Mouse (Mus musculus) forebrain, postnatal 0 days (tissue): Measurements from ENCODE around the gene Siglecg. TPM values are rescaled to one million over a fixed set of nuclear protein-coding genes. Genes with fewer than 3 reads are reported as not detected.

ENCODE experiments used
- ATAC-seq: fragments of 200-750 bp; cut with Nextera tagmentation; 2 replicates; pipeline ENCODE4 v1.8.0; 2017; ENCODE audit warnings: mild to moderate bottlenecking, moderate library complexity
- DNase-seq: peaks from one replicate; pipeline ENCODE4 v3.0.0-alpha.2; 2015
- H3K27ac ChIP-seq: fragments of 300-500 bp; sonication (generic); 2 replicates; pipeline ENCODE4 v1.5.1; 2014; ENCODE audit warnings: low read depth, mild to moderate bottlenecking, antibody characterized with exemption, low read length, moderate library complexity, mixed read lengths
- H3K27me3 ChIP-seq: fragments of 300-500 bp; sonication (generic); 2 replicates; pipeline ENCODE4 v1.6.1; 2014; ENCODE audit warnings: mild to moderate bottlenecking, low read length, mixed read lengths; ENCODE audit not compliant: insufficient read depth
- H3K36me3 ChIP-seq: fragments of 300-500 bp; sonication (generic); 2 replicates; pipeline ENCODE4 v1.6.1; 2014; ENCODE audit warnings: mild to moderate bottlenecking, moderate library complexity; ENCODE audit not compliant: insufficient read depth
- H3K4me1 ChIP-seq: fragments of 300-500 bp; sonication (generic); 2 replicates; pipeline ENCODE4 v1.6.1; 2014; ENCODE audit warnings: antibody characterized with exemption; ENCODE audit not compliant: insufficient read depth
- H3K4me2 ChIP-seq: fragments of 300-500 bp; sonication (generic); 2 replicates; pipeline ENCODE4 v1.6.1; 2014; ENCODE audit warnings: low read depth, mild to moderate bottlenecking, moderate library complexity
- H3K4me3 ChIP-seq: fragments of 300-500 bp; sonication (generic); 2 replicates; pipeline ENCODE4 v1.5.1; 2014; ENCODE audit warnings: low read depth, low read length, mixed read lengths
- H3K9ac ChIP-seq: fragments of 300-500 bp; sonication (generic); 2 replicates; pipeline ENCODE4 v1.6.1; 2014; ENCODE audit warnings: mild to moderate bottlenecking
- H3K9me3 ChIP-seq: fragments of 300-500 bp; sonication (generic); 2 replicates; pipeline ENCODE4 v1.6.1; 2016; ENCODE audit warnings: low read length
- CTCF ChIP-seq: sonication (generic); IDR thresholded peaks from 2 replicates; pipeline ENCODE4 v1.5.1; 2016; ENCODE audit warnings: antibody characterized with exemption, control low read depth, low read depth
- WGBS: fragments of 180-500 bp; shearing (Covaris S2); extraction: QIAGEN DNeasy Blood & Tissue Kit; methylation state at CpG from one replicate; pipeline ENCODE4 v1.1.7; 2014; 5-methylcytosine and 5-hydroxymethylcytosine counted together
- microRNA-seq, 2 experiments: library from miRNA; unstranded; fragments of <30 nt; microRNA quantifications; one replicate each; pipeline ENCODE4; 2016
- polyA plus RNA-seq: library from polyadenylated mRNA; unstranded; fragments of >200 nt; fragmentation: Nextera tagmentation; extraction: Ambion mirVana; gene quantifications from 2 replicates; pipeline ENCODE4 v1.2.1, GENCODE M21; 2015
- total RNA-seq: library from RNA; depleted of rRNA; stranded (reverse); fragments of >200 nt; gene quantifications from 2 replicates; pipeline ENCODE4 v1.2.3, GENCODE M21; 2014; rRNA removed

Gene Siglecg
- total and polyA plus RNA-seq, 2 experiments from 2014 or later: not detected

DNA sequence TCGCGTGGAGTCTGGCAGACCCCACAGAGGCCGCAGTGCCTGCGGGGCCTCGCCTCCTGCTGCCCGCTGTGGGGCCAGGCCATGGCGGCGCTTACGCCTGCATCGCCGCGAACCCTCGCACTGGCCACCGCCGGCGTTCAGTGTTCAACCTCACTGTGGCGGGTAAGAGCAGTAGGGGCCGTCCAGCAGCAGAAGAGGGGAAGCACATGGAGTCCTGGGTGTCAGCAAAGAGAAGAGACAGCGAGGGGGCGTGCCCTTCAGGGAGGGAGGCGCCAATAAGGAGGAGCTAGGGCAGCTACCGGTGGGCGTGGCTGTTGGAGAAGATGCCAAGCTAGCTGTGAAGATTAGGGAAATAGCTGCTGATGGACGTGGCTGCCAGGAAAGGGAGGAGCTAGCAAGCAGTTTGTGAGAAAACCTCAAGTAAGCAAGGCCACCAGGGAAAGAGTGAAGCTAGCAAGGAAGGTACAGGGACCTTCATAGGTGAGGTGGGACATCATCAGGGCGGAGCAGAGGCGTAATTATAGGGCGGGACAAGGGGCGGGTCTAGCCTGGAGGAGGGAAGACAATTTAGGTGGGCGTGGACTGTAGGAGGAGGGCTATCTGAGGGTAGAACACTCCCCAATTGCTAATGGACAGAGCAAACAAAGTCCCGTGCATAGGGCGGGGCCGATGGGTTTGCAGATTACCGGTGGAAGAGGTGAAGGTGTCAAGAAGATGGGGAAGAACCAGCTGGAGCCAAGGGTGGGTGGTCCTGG, 57.5 kb downstream of the Siglecg start:
- peak; percentile 78 for ATAC-seq
- H3K4me2 ChIP-seq: peak overlapping the region; percentile 84
- H3K9ac ChIP-seq: peak overlapping the region; percentile 59
- peak overlapping the region; percentile 44 for H3K4me3 ChIP-seq
- 1% methylated on average over 33 of the region's 33 CpGs for WGBS
- no peaks in the 10 kb centered on the region for H3K9me3 ChIP-seq
- no peaks in the 10 kb centered on the region for H3K4me1 ChIP-seq
- no peaks in the 10 kb centered on the region for H3K36me3 ChIP-seq
- no peaks in the 10 kb centered on the region for H3K27me3 ChIP-seq
- no peak overlapping the region; the same call in 1 of the 2 replicates for H3K27ac ChIP-seq
- peak; percentile 88 for DNase-seq
- TF ChIP-seq CTCF: peak; percentile 56

DNA sequence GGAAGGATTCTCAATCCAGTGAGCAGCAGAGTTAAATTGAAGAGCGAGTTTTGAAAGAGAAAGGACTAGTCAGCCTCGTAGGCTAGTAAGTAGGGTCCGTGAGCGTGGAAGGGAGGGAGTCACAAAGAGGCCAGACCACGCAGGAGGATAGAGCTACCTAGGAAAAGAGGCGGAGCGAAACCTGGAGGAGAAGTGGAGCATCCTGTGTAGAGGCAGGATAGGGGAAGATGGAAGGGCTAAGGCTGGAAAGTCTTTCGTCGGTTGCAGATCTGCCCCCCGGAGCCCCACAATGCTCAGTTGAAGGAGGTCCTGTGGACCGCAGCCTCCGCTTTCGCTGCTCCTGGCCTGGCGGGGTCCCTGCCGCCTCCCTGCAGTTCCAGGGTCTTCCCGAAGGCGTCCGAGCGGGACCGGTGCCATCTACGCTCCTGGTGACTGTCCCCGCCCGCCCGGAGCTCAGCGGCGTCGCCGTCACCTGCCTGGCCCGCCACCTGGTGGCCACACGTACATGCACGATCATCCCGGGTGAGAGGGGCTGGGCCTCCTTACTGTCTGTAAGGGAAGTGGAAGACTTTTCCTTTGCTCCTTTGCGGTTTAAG, 58.2 kb downstream of the Siglecg start:
- H3K4me2 ChIP-seq: peak overlapping the region; percentile 84
- H3K27me3 ChIP-seq: no peaks in the 10 kb centered on the region
- ATAC-seq (peak; percentile 82), DNase-seq (peak; percentile 86)
- H3K9me3 ChIP-seq: no peaks in the 10 kb centered on the region
- 3% methylated on average over 33 of the region's 33 CpGs for WGBS
- peak overlapping the region; percentile 43 for H3K9ac ChIP-seq
- H3K36me3 ChIP-seq: no peaks in the 10 kb centered on the region
- peak overlapping the region; percentile 44 for H3K4me3 ChIP-seq
- 0 out of 2 replicates have a peak overlapping the region, but pooled peaks have one; percentile 15 for H3K27ac ChIP-seq
- TF ChIP-seq CTCF: peak; percentile 94
- H3K4me1 ChIP-seq: no peaks in the 10 kb centered on the region

Small RNA genes within 50 kb of the gene (microRNA-seq; reads per million reads assigned to microRNA genes)
- gene Mir7051: 0.39 to 0.49 reads per million in 2 experiments

Other genes starting within 250 kb of the Siglecg start
- 35.5 and 35.9 TPM in 2 replicates for gene Zfp715, start 94.9 kb upstream of the Siglecg start, total RNA-seq
- gene Zfp715, start 94.9 kb upstream of the Siglecg start, polyA plus RNA-seq: 14.5 and 17.3 TPM in 2 replicates
- 0.08 TPM in 1 of 2 replicates, not detected in the other for gene Siglecf, start 56.9 kb upstream of the Siglecg start, total RNA-seq
- 0.16 and 0.25 TPM in 2 replicates for gene Siglecf, start 56.9 kb upstream of the Siglecg start, polyA plus RNA-seq
- not detected in 2 replicates for gene Lim2, start 19.5 kb downstream of the Siglecg start, total RNA-seq
- not detected in 2 replicates for gene Lim2, start 19.5 kb downstream of the Siglecg start, polyA plus RNA-seq
- gene Nkg7, start 28.9 kb downstream of the Siglecg start, total RNA-seq: not detected in 2 replicates
- not detected in 2 replicates for gene Nkg7, start 28.9 kb downstream of the Siglecg start, polyA plus RNA-seq
- not detected in 2 replicates for gene Cldnd2, start 32.6 kb downstream of the Siglecg start, total RNA-seq
- gene Cldnd2, start 32.6 kb downstream of the Siglecg start, polyA plus RNA-seq: not detected in 2 replicates
- 38.2 and 46.1 TPM in 2 replicates for gene Etfb, start 35.9 kb downstream of the Siglecg start, total RNA-seq
- 101 and 117 TPM in 2 replicates for gene Etfb, start 35.9 kb downstream of the Siglecg start, polyA plus RNA-seq
- gene Gm45233, start 35.9 kb downstream of the Siglecg start, total RNA-seq: 0.31 and 3.7 TPM in 2 replicates
- 0.30 TPM in 1 of 2 replicates, not detected in the other for gene Gm45233, start 35.9 kb downstream of the Siglecg start, polyA plus RNA-seq
- gene Vsig10l, start 54.9 kb downstream of the Siglecg start, total RNA-seq: 4.2 and 16.9 TPM in 2 replicates
- 8.1 and 13.8 TPM in 2 replicates for gene Vsig10l, start 54.9 kb downstream of the Siglecg start, polyA plus RNA-seq
- gene Iglon5, start 81.9 kb downstream of the Siglecg start, total RNA-seq: 24.9 and 26.1 TPM in 2 replicates
- gene Iglon5, start 81.9 kb downstream of the Siglecg start, polyA plus RNA-seq: 3.0 and 4.4 TPM in 2 replicates
- gene 4931406B18Rik, start 97.7 kb downstream of the Siglecg start, total RNA-seq: not detected in 2 replicates
- gene 4931406B18Rik, start 97.7 kb downstream of the Siglecg start, polyA plus RNA-seq: not detected in 2 replicates
- 0.77 and 1.0 TPM in 2 replicates for gene Cd33, start 136.2 kb downstream of the Siglecg start, total RNA-seq
- gene Cd33, start 136.2 kb downstream of the Siglecg start, polyA plus RNA-seq: 1.2 and 1.7 TPM in 2 replicates
- gene Zfp658, start 154.1 kb downstream of the Siglecg start, total RNA-seq: 12.4 and 12.6 TPM in 2 replicates
- 1.6 and 3.1 TPM in 2 replicates for gene Zfp658, start 154.1 kb downstream of the Siglecg start, polyA plus RNA-seq
- gene Zfp719, start 171.4 kb downstream of the Siglecg start, total RNA-seq: 20.2 and 22.5 TPM in 2 replicates
- 3.2 and 5.8 TPM in 2 replicates for gene Zfp719, start 171.4 kb downstream of the Siglecg start, polyA plus RNA-seq
- gene Zfp819, start 199.0 kb downstream of the Siglecg start, total RNA-seq: 0.33 and 0.85 TPM in 2 replicates
- gene Zfp819, start 199.0 kb downstream of the Siglecg start, polyA plus RNA-seq: 0.23 TPM in 2 replicates
- gene Ceacam18, start 226.5 kb downstream of the Siglecg start, total RNA-seq: 0.15 TPM in 1 of 2 replicates, not detected in the other
- not detected in 2 replicates for gene Ceacam18, start 226.5 kb downstream of the Siglecg start, polyA plus RNA-seq